Comparison of ENCODE assay signal across 9 mouse cellular contexts in the genomic region with DNA sequence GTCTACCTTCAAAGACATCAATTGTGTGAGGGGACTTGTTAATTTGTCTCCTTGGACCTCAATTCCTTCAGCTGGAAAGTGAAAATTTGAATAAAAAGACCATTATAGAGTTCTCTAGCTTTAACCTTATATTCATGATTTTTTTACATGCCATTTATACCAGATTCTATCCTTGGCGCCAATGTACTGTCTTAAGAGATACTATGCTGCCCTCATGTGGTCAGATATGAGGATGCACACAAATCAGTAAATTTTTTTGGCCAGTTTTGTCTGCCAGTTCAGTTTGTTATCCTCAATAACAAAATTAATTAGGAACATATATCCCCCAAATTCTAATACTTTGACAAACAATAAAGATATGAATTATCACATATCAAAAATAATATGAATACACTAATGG. TPM values are rescaled to one million over a fixed set of nuclear protein-coding genes. Genes with fewer than 3 reads are reported as not detected.
DNase-seq lines count a peak whose midpoint lies in the region; ATAC-seq and TF ChIP-seq lines count a peak whose summit lies in the region.
"Had no signal": no experiment of that assay in that cellular context is flagged by ENCODE, and none has a peak within 500 bp of the region (broad histone marks: within the 10 kb centered on the region; RNA-seq: fewer than 3 reads in every experiment).

No protein-coding gene starts in this region.

- no peak for DNase-seq in cerebellum, adult 11-12 months
- peak; percentile 39 for DNase-seq in ovary, postnatal 14 days (ENCODE audit: low spot score)
- DNase-seq in ovary, postnatal 10 days (ENCODE audit: low spot score): no peak
- DNase-seq in cerebellum, postnatal 25 days: peak; percentile 25 to 69
- peak; percentile 90 for DNase-seq in hindbrain, postnatal 0 days (ENCODE audit: low spot score)
- peak; percentile 56 for DNase-seq in lung, postnatal 25 days (ENCODE audit: low spot score)
- DNase-seq in thymus, postnatal 10 days (ENCODE audit: low spot score in 2 of 2): peak; percentile 16 to 43

- peak; percentile 81 for TF ChIP-seq CTCF in hindbrain, postnatal 0 days (IDR thresholded peaks at IDR 0.05; ENCODE audit: low read depth)

- H3K36me3 ChIP-seq in hindbrain, postnatal 0 days (ENCODE audit: insufficient read depth, low read length): no peaks in the 10 kb centered on the region
- H3K36me3 ChIP-seq: heart, embryonic 15.5 days had no signal

- H3K4me3 ChIP-seq in hindbrain, postnatal 0 days (ENCODE audit: low read length): no peak overlapping the region
- H3K4me3 ChIP-seq: heart, embryonic 15.5 days had no signal

- no peak overlapping the region for H3K9ac ChIP-seq in hindbrain, postnatal 0 days (replicated peaks; ENCODE audit: low read length)
- H3K9ac ChIP-seq: heart, embryonic 15.5 days had no signal

- H3K27ac ChIP-seq in hindbrain, postnatal 0 days: no peak overlapping the region
- H3K27ac ChIP-seq: heart, embryonic 15.5 days had no signal

- no peaks in the 10 kb centered on the region for H3K9me3 ChIP-seq in hindbrain, postnatal 0 days (ENCODE audit: low read length)
- H3K9me3 ChIP-seq: heart, embryonic 15.5 days had no signal

- ATAC-seq in cerebellum, adult (ENCODE audit: insufficient number of reproducible peaks, low FRiP score, low TSS enrichment): peak; percentile 68; the same call in 1 of the 2 replicates
- ATAC-seq in hindbrain, postnatal 0 days: no peak

- no peaks in the 10 kb centered on the region for H3K27me3 ChIP-seq in hindbrain, postnatal 0 days (ENCODE audit: insufficient read depth, low read length)
- H3K27me3 ChIP-seq: heart, embryonic 15.5 days had no signal

- no peak overlapping the region for H3K4me2 ChIP-seq in hindbrain, postnatal 0 days (ENCODE audit: low read depth, low read length)
- H3K4me2 ChIP-seq: heart, embryonic 15.5 days had no signal

- WGBS in hindbrain, postnatal 0 days: 2% methylated on average over 1 of the region's 1 CpGs

- H3K4me1 ChIP-seq in hindbrain, postnatal 0 days (ENCODE audit: insufficient read depth, low read length): no peaks in the 10 kb centered on the region
- H3K4me1 ChIP-seq: heart, embryonic 15.5 days had no signal

RNA-seq across cellular contexts. Expression of a gene that starts 7.5 kb away (rescaled TPM):
- 12.3 and 15.4 TPM in 2 replicates for total RNA-seq in hindbrain, postnatal 0 days (2014; rRNA removed)
- 23.6 and 26.7 TPM in 2 replicates for polyA plus RNA-seq in hindbrain, postnatal 0 days (2015; fragmentation: Nextera tagmentation; extraction: Ambion mirVana)

RNA-seq across cellular contexts. Expression of a gene that starts 51.1 kb away (rescaled TPM):
- total RNA-seq in hindbrain, postnatal 0 days (2014; rRNA removed): not detected in 2 replicates
- polyA plus RNA-seq in hindbrain, postnatal 0 days (2015; fragmentation: Nextera tagmentation; extraction: Ambion mirVana): 0.40 and 0.52 TPM in 2 replicates

RNA-seq across cellular contexts. Expression of a gene that starts 57.2 kb away (rescaled TPM):
- total RNA-seq in hindbrain, postnatal 0 days (2014; rRNA removed): 0.52 TPM in 1 of 2 replicates, not detected in the other
- polyA plus RNA-seq in hindbrain, postnatal 0 days (2015; fragmentation: Nextera tagmentation; extraction: Ambion mirVana): 0.16 TPM in 1 of 2 replicates, not detected in the other
- polyA plus RNA-seq: heart, embryonic 15.5 days had no signal

Comparison
In these comparisons a context has a peak if more than half of its experiments do, and no peak if none do; other contexts are left out.
1. DNase-seq: peak in ovary, postnatal 14 days (single experiment), cerebellum, postnatal 25 days (2 of 2), hindbrain, postnatal 0 days (single experiment), lung, postnatal 25 days (single experiment) and thymus, postnatal 10 days (2 of 2); none in cerebellum, adult 11-12 months (single experiment) and ovary, postnatal 10 days (single experiment).